Mouse (Mus musculus): ENCODE measurements around the gene Morc1.

DNA sequence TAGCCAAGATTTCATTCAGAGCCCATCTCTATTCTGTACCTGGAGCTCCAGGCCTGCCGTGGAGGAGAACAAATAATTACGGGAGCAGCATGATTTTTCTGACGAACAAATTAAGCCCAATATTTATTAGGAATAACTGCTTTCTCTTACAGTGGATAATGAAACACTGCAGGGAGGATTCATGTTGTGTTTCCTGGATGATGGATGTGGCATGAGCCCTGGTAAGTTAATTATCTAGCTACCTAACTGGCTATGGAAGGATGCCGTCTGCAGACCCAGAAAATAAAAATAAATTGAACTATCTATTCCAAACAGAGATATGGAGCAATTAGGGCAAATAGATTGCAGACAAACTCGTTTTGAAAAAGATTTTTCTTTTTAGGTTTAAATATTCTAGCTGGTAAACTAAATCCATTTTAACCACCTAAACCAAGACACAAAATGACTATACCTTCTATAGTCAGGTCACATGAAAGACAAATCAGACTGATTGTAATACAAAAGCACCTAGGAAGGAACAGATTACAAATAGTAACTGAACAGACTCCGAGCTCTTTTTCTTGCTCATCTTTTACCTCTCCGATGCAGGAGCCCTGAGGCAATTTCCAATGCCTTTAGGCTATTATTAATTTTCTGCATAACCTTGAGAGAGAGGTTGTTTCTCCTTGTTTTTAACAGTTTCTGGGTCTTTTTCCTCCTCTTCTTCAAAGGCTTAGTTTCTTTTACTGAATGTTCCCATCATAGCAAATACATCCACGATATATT is 15.3 kb downstream of the Morc1 start:
- TF ChIP-seq CTCF (IDR thresholded peaks at IDR 0.05; ENCODE audit: low read depth) (no peak), EP300 (optimal IDR thresholded peaks at IDR 0.05) (no peak)
